Mouse (Mus musculus) kidney, postnatal 14 days (tissue): ENCODE measurements around the gene Cd164.

ENCODE experiments used
- DNase-seq: peaks from one replicate; pipeline ENCODE4 v3.0.0; 2022; ENCODE audit warnings: mixed read lengths

The Cd164 gene

GRCm38 (mm10) chr10:41504996-41505395 lies 14.2 kb upstream of the Cd164 start:
- no peak for DNase-seq

- peak; percentile 81 for DNase-seq
These were observed 13.8 kb upstream of the Cd164 start for GRCm38 (mm10) chr10:41505446-41505845.

GRCm38 (mm10) chr10:41509160-41509559 lies 10.1 kb upstream of the Cd164 start:
- peak; percentile 29 for DNase-seq

- no peak for DNase-seq
These were observed 4.9 kb upstream of the Cd164 start for GRCm38 (mm10) chr10:41514301-41514700.

- no peak for DNase-seq
These were observed 4.3 kb upstream of the Cd164 start for GRCm38 (mm10) chr10:41514921-41515320.

GRCm38 (mm10) chr10:41518508-41518980 lies 670 bp upstream of the Cd164 start:
- DNase-seq = peak; percentile 85

GRCm38 (mm10) chr10:41519640-41520409 lies 611 bp downstream of the Cd164 start:
- peak; percentile 65 for DNase-seq

- no peak for DNase-seq
These were observed 1.1 kb downstream of the Cd164 start for GRCm38 (mm10) chr10:41520410-41520673.

GRCm38 (mm10) chr10:41523386-41523785 lies 4.2 kb downstream of the Cd164 start:
- DNase-seq = no peak

GRCm38 (mm10) chr10:41525696-41526095 lies 6.5 kb downstream of the Cd164 start:
- no peak for DNase-seq

GRCm38 (mm10) chr10:41529972-41530371 lies 10.8 kb downstream of the Cd164 start:
- no peak for DNase-seq

- DNase-seq = no peak
These were observed 16.8 kb downstream of the Cd164 start for GRCm38 (mm10) chr10:41535991-41536390.

- DNase-seq = no peak
These were observed 17.5 kb downstream of the Cd164 start for GRCm38 (mm10) chr10:41536714-41537113.

GRCm38 (mm10) chr10:41537226-41537982 lies 18.2 kb downstream of the Cd164 start:
- no peak for DNase-seq

GRCm38 (mm10) chr10:41537983-41538330 lies 18.7 kb downstream of the Cd164 start:
- no peak for DNase-seq

- no peak for DNase-seq
These were observed 19.8 kb downstream of the Cd164 start for GRCm38 (mm10) chr10:41538986-41539385.

GRCm38 (mm10) chr10:41542057-41542456 lies 22.8 kb downstream of the Cd164 start:
- DNase-seq = no peak

GRCm38 (mm10) chr10:41543439-41543838 lies 24.2 kb downstream of the Cd164 start:
- no peak for DNase-seq

- DNase-seq = no peak
These were observed 24.6 kb downstream of the Cd164 start for GRCm38 (mm10) chr10:41543844-41544243.

- DNase-seq = no peak
These were observed 25.4 kb downstream of the Cd164 start for GRCm38 (mm10) chr10:41544481-41545190.

GRCm38 (mm10) chr10:41545224-41545755 lies 26.1 kb downstream of the Cd164 start:
- DNase-seq = no peak

- peak; percentile 78 for DNase-seq
These were observed 27.4 kb downstream of the Cd164 start for GRCm38 (mm10) chr10:41546396-41547165.

GRCm38 (mm10) chr10:41550711-41551110 lies 31.5 kb downstream of the Cd164 start:
- no peak for DNase-seq
